ENCODE assay signal across 20 mouse cellular contexts in the genomic region with DNA sequence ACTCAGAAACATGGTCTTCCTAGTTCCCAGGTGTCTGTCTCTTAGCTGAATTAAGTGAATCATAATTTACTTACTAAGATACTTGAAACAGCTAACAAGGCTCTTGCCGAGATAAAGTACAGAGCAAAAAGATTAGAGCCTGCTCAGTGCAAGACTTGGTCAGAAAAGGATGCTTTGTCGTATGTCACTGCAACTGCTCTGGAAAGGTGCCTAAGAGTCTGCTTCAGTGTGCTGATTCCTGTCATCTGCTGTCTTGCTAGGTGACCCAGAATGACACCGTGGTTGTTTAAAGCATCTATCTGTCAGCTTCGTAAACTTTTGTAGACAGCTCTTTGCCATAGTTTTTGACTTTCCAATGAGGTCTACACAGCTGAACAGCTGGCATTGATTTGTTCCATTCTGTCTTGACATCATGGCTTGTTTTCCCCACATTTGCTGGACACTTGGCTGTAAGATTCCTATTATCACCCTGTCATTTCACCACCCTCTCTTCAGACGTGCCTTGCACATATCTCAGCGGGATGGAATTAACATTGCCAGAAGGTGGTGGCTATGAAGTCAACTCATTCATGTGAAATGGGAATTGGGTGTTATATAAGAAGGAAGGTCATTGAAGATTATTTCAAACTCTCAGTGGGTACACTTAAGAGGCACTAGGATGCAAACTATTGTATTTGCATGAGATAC.
DNase-seq lines count a peak whose midpoint lies in the region; ATAC-seq and TF ChIP-seq lines count a peak whose summit lies in the region.
"Had no signal": no experiment of that assay in that cellular context is flagged by ENCODE, and none has a peak within 500 bp of the region (broad histone marks: within the 10 kb centered on the region; RNA-seq: fewer than 3 reads in every experiment).

No protein-coding gene starts in this region.

- no peak overlapping the region for H3K4me3 ChIP-seq in forebrain, embryonic 15.5 days
- no peak overlapping the region for H3K4me3 ChIP-seq in forebrain, embryonic 14.5 days (ENCODE audit: low read depth, low read length)
- no peak overlapping the region for H3K4me3 ChIP-seq in left cerebral cortex, adult 2 months
- H3K4me3 ChIP-seq in intestine, embryonic 15.5 days (replicated peaks) = no peak overlapping the region
- H3K4me3 ChIP-seq: embryonic facial prominence, embryonic 10.5 days; gastrocnemius, adult 2 months; heart, embryonic 15.5 days; limb, embryonic 15.5 days; liver, embryonic 15.5 days; neural tube, embryonic 12.5 days had no signal

- H3K27ac ChIP-seq in forebrain, embryonic 15.5 days (replicated peaks) = no peak overlapping the region
- H3K27ac ChIP-seq in forebrain, embryonic 14.5 days (ENCODE audit: low read depth, low read length) = no peak overlapping the region
- peak overlapping the region; percentile 34 for H3K27ac ChIP-seq in left cerebral cortex, adult 2 months
- H3K27ac ChIP-seq in intestine, embryonic 15.5 days = no peak overlapping the region
- H3K27ac ChIP-seq: embryonic facial prominence, embryonic 10.5 days; gastrocnemius, adult 2 months; heart, embryonic 15.5 days; kidney, postnatal 0 days; limb, embryonic 15.5 days; liver, embryonic 15.5 days; neural tube, embryonic 12.5 days had no signal

- peak; percentile 48; the same call in 1 of the 2 replicates for ATAC-seq in forebrain, embryonic 15.5 days (replicated peaks)
- ATAC-seq in forebrain, embryonic 14.5 days = no peak; the same call in 1 of the 2 replicates
- no peak for ATAC-seq in intestine, embryonic 15.5 days
- ATAC-seq: lung, postnatal 0 days had no signal

- no peak for DNase-seq in forebrain, embryonic 14.5 days (ENCODE audit: low spot score)
- no peak for DNase-seq in left cerebral cortex, adult 2 months (ENCODE audit: extremely low spot score in 1 of 2, low spot score in 2 of 2)
- DNase-seq in left cerebral cortex, adult 9 months (ENCODE audit: low spot score in 2 of 2) = no peak
- DNase-seq in cerebellum, adult 9-10 months = peak; percentile 54
- DNase-seq in T-cell, adult 2 months (ENCODE audit: low spot score) = no peak
- DNase-seq: adrenal gland, postnatal 10 days; gastrocnemius, adult 2 months; heart, adult 18-20 months; kidney, adult 11 months; right cerebral cortex, adult 18-20 months had no signal

- intact Hi-C loops in left cerebral cortex, adult 2 months (cut with DNase I) = no loop called here

- H3K9ac ChIP-seq in forebrain, embryonic 15.5 days (replicated peaks) = no peak overlapping the region
- H3K9ac ChIP-seq in forebrain, embryonic 14.5 days (ENCODE audit: low read length) = no peak overlapping the region
- H3K9ac ChIP-seq in intestine, embryonic 15.5 days = no peak overlapping the region
- H3K9ac ChIP-seq: heart, embryonic 15.5 days; limb, embryonic 15.5 days; liver, embryonic 15.5 days; neural tube, embryonic 12.5 days had no signal

- no peaks in the 10 kb centered on the region for H3K27me3 ChIP-seq in forebrain, embryonic 15.5 days
- no peaks in the 10 kb centered on the region for H3K27me3 ChIP-seq in forebrain, embryonic 14.5 days (replicated peaks; ENCODE audit: control insufficient read depth, insufficient read depth, low read length)
- H3K27me3 ChIP-seq in intestine, embryonic 15.5 days (replicated peaks) = no peaks in the 10 kb centered on the region
- H3K27me3 ChIP-seq: heart, embryonic 15.5 days; limb, embryonic 15.5 days; liver, embryonic 15.5 days; neural tube, embryonic 12.5 days had no signal

- 72% methylated on average over 6 of the region's 6 CpGs for WGBS in forebrain, embryonic 15.5 days
- WGBS in forebrain, embryonic 14.5 days = 81% methylated on average over 6 of the region's 6 CpGs
- WGBS in intestine, embryonic 15.5 days = 73% methylated on average over 6 of the region's 6 CpGs

- TF ChIP-seq CTCF in left cerebral cortex, adult 2 months (IDR thresholded peaks at IDR 0.05) = no peak

- H3K4me2 ChIP-seq in forebrain, embryonic 15.5 days (replicated peaks) = no peak overlapping the region
- H3K4me2 ChIP-seq in forebrain, embryonic 14.5 days (ENCODE audit: low read length) = no peak overlapping the region
- H3K4me2 ChIP-seq in intestine, embryonic 15.5 days (replicated peaks) = no peak overlapping the region
- H3K4me2 ChIP-seq: heart, embryonic 15.5 days; limb, embryonic 15.5 days; liver, embryonic 15.5 days; midbrain, embryonic 11.5 days; neural tube, embryonic 12.5 days had no signal

- no peaks in the 10 kb centered on the region for H3K9me3 ChIP-seq in forebrain, embryonic 15.5 days
- no peaks in the 10 kb centered on the region for H3K9me3 ChIP-seq in forebrain, embryonic 14.5 days (replicated peaks; ENCODE audit: control insufficient read depth, low read length)
- no peaks in the 10 kb centered on the region for H3K9me3 ChIP-seq in intestine, embryonic 15.5 days
- H3K9me3 ChIP-seq: embryonic facial prominence, embryonic 10.5 days; heart, embryonic 15.5 days; limb, embryonic 15.5 days; liver, embryonic 15.5 days; neural tube, embryonic 12.5 days had no signal

- peaks cover 5% of the 10 kb centered on the region; the same call in 1 of the 2 replicates for H3K4me1 ChIP-seq in forebrain, embryonic 15.5 days
- H3K4me1 ChIP-seq in forebrain, embryonic 14.5 days (ENCODE audit: control insufficient read depth, insufficient read depth, low read length) = peaks cover 3% of the 10 kb centered on the region; the same call in 1 of the 2 replicates
- no peaks in the 10 kb centered on the region for H3K4me1 ChIP-seq in intestine, embryonic 15.5 days (replicated peaks)
- H3K4me1 ChIP-seq: embryonic facial prominence, embryonic 10.5 days; heart, embryonic 15.5 days; limb, embryonic 15.5 days; liver, embryonic 15.5 days; neural tube, embryonic 12.5 days had no signal

- H3K36me3 ChIP-seq in forebrain, embryonic 15.5 days = no peaks in the 10 kb centered on the region
- no peaks in the 10 kb centered on the region for H3K36me3 ChIP-seq in forebrain, embryonic 14.5 days (ENCODE audit: control insufficient read depth, insufficient read depth, low read length)
- H3K36me3 ChIP-seq in intestine, embryonic 15.5 days = no peaks in the 10 kb centered on the region
- H3K36me3 ChIP-seq: embryonic facial prominence, embryonic 10.5 days; heart, embryonic 15.5 days; limb, embryonic 15.5 days; liver, embryonic 15.5 days; neural tube, embryonic 12.5 days had no signal
